Mouse (Mus musculus): ENCODE measurements around the gene Tcea2.

DNA sequence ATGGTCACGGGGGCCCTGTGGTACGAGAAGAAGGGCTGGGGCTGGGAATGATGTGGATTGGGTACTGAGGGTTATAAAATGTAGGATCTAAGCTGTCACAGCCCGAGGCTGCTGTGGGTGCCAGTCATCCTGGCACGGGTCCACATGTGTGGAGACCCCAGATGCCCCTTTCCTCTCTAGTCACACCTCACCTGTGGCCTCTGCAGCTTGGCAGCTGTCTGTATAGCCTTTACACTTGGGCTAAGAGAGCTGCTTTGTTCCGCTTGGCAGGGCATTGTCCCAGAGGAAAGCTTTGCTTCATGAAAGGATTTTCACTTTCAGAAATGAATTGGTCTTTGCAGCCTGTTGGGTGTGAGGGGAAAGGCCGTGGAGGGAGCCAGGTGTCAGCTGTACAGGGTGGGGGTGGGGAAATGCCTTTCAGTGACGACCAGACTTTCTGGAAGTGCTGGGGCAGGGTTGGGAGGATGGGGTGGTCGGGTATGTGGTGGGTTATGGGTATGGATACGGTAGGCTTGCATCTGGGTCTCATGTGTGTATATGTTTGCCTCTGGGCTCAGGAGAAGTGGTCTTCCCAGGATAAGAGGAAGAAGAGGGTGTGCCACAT is 47.7 kb downstream of the Tcea2 start:
- TF ChIP-seq CTCF (IDR thresholded peaks at IDR 0.05; ENCODE audit: low read depth), result no peak
- no peak for TF ChIP-seq EP300 (IDR thresholded peaks at IDR 0.05; ENCODE audit: low read depth)
